Mouse (Mus musculus) hindbrain, embryonic 16.5 days (tissue): ENCODE measurements at regions not wholly inside any gene's neighbourhood (a gene's known extent, or its start where the extent isn't known, plus 50 kb on each side); places are given as distances from the start of the nearest gene placed in this dataset.

Experiments
- ATAC-seq: fragments of 200-750 bp; cut with Nextera tagmentation; 2 replicates; pipeline ENCODE4 v1.8.0; 2017; ENCODE audit warnings: moderate TSS enrichment, moderate library complexity
- H3K27ac ChIP-seq: fragments of 300-500 bp; sonication (generic); 2 replicates; pipeline ENCODE4 v1.5.1; 2014; ENCODE audit warnings: low read depth, mild to moderate bottlenecking, control low read depth, low read length, moderate library complexity
- H3K27me3 ChIP-seq: fragments of 300-500 bp; sonication (generic); replicated peaks from 2 replicates; pipeline ENCODE4 v1.6.1; 2014; ENCODE audit warnings: low read length; ENCODE audit not compliant: control insufficient read depth, insufficient read depth
- H3K36me3 ChIP-seq: fragments of 300-500 bp; sonication (generic); 2 replicates; pipeline ENCODE4 v1.6.1; 2014; ENCODE audit warnings: mild to moderate bottlenecking, low read length, moderate library complexity, mixed read lengths; ENCODE audit not compliant: control insufficient read depth, insufficient read depth
- H3K4me1 ChIP-seq: fragments of 300-500 bp; sonication (generic); 2 replicates; pipeline ENCODE4 v1.6.1; 2014; ENCODE audit warnings: low read depth, low read length; ENCODE audit not compliant: control insufficient read depth, insufficient read depth
- H3K4me2 ChIP-seq: fragments of 300-500 bp; sonication (generic); 2 replicates; pipeline ENCODE4 v1.6.1; 2014; ENCODE audit warnings: mild to moderate bottlenecking, low read length, control low read depth, moderate library complexity
- H3K4me3 ChIP-seq: fragments of 300-500 bp; sonication (generic); 2 replicates; pipeline ENCODE4 v1.5.1; 2014; ENCODE audit warnings: mild to moderate bottlenecking, low read length, control low read depth, moderate library complexity
- H3K9ac ChIP-seq: fragments of 300-500 bp; sonication (generic); 2 replicates; pipeline ENCODE4 v1.6.1; 2014; ENCODE audit warnings: low read depth, mild to moderate bottlenecking, control low read depth, low read length, moderate library complexity
- H3K9me3 ChIP-seq: fragments of 300-500 bp; sonication (generic); 2 replicates; pipeline ENCODE4 v1.6.1; 2014; ENCODE audit warnings: mild to moderate bottlenecking, low read length, moderate library complexity; ENCODE audit not compliant: control insufficient read depth
- WGBS: fragments of 180-500 bp; shearing (Covaris S2); extraction: QIAGEN DNeasy Blood & Tissue Kit; methylation state at CpG from one replicate; pipeline ENCODE4 v1.1.7; 2014; 5-methylcytosine and 5-hydroxymethylcytosine counted together

GRCm38 (mm10) chr17:73055611-73056010 lies 52.2 kb upstream of the Lclat1 start:
- H3K4me1 ChIP-seq = no peaks in the 10 kb centered on the region
- no peak overlapping the region for H3K4me3 ChIP-seq
- no peak overlapping the region for H3K9ac ChIP-seq
- H3K4me2 ChIP-seq = no peak overlapping the region
- 80% methylated on average over 6 of the region's 6 CpGs for WGBS
- no peaks in the 10 kb centered on the region for H3K9me3 ChIP-seq
- ATAC-seq = no peak
- no peak overlapping the region for H3K27ac ChIP-seq
- no peaks in the 10 kb centered on the region for H3K27me3 ChIP-seq
- no peaks in the 10 kb centered on the region for H3K36me3 ChIP-seq

- Histone ChIP-seq H3K4me3 (no peak overlapping the region), H3K4me1 (no peaks in the 10 kb centered on the region), H3K27me3 (no peaks in the 10 kb centered on the region), H3K9ac (no peak overlapping the region), H3K36me3 (no peaks in the 10 kb centered on the region), H3K27ac (no peak overlapping the region), H3K4me2 (no peak overlapping the region), H3K9me3 (no peaks in the 10 kb centered on the region)
- ATAC-seq = no peak
- WGBS = 89% methylated on average over 2 of the region's 2 CpGs
Observed at GRCm38 (mm10) chr17:73056616-73057015, 51.2 kb upstream of the Lclat1 start.
